Mouse (Mus musculus): ENCODE measurements at regions not wholly inside any gene's neighbourhood (a gene's known extent, or its start where the extent isn't known, plus 50 kb on each side); places are given as distances from the start of the nearest gene placed in this dataset.

GRCm38 (mm10) chr5:49712607-49713006, 187.9 kb upstream of the Kcnip4 start:
- TF ChIP-seq CTCF (IDR thresholded peaks at IDR 0.05; ENCODE audit: low read depth) (no peak), EP300 (optimal IDR thresholded peaks at IDR 0.05) (no peak)
